Mouse (Mus musculus) thymus, adult 2 months (tissue): ENCODE measurements around the gene Gtf2a1l. TPM values are rescaled to one million over a fixed set of nuclear protein-coding genes. Genes with fewer than 3 reads are reported as not detected.

Experiments
- DNase-seq: peaks from one replicate; pipeline ENCODE4 v3.0.0; 2021
- H3K27ac ChIP-seq: fragments of 200-500 bp; 2 replicates; pipeline ENCODE4 v1.5.1; 2012; ENCODE audit warnings: low read length, control low read depth; ENCODE audit not compliant: control insufficient read depth, insufficient read depth
- H3K27me3 ChIP-seq: fragments of 200-500 bp; 2 replicates; pipeline ENCODE4 v1.6.1; 2012; ENCODE audit warnings: mild to moderate bottlenecking, low read length, moderate library complexity, mixed read lengths; ENCODE audit not compliant: control insufficient read depth, insufficient read depth
- H3K36me3 ChIP-seq: fragments of 200-500 bp; 2 replicates; pipeline ENCODE4 v1.6.1; 2012; ENCODE audit warnings: mild to moderate bottlenecking, low read length, moderate library complexity; ENCODE audit not compliant: control insufficient read depth, insufficient read depth
- H3K4me1 ChIP-seq: fragments of 200-500 bp; replicated peaks from 2 replicates; pipeline ENCODE4 v1.6.1; 2012; ENCODE audit warnings: low read length; ENCODE audit not compliant: control insufficient read depth, insufficient read depth
- H3K4me3 ChIP-seq: fragments of 200-500 bp; 2 replicates; pipeline ENCODE4 v1.5.1; 2012; ENCODE audit warnings: mild to moderate bottlenecking, low read length, control low read depth, moderate library complexity; ENCODE audit not compliant: control insufficient read depth, insufficient read depth
- CTCF ChIP-seq: fragments of 200-500 bp; IDR thresholded peaks from 2 replicates; pipeline ENCODE4 v1.5.1; 2012; ENCODE audit warnings: mild to moderate bottlenecking, control low read depth, low read length, moderate library complexity, borderline replicate concordance; ENCODE audit not compliant: control insufficient read depth, poor library complexity, insufficient read depth; ENCODE audit errors: extremely low read depth
- POLR2A ChIP-seq: fragments of 200-500 bp; IDR thresholded peaks from 2 replicates; pipeline ENCODE4 v1.6.1; 2012; ENCODE audit warnings: mild to moderate bottlenecking, low read length, control low read depth, moderate library complexity; ENCODE audit not compliant: control insufficient read depth, poor library complexity, insufficient read depth; ENCODE audit errors: extremely low read depth
- WGBS: fragments of 180-500 bp; shearing (Covaris S2); methylation state at CpG from one replicate; pipeline ENCODE4 v1.1.7; 2018; 5-methylcytosine and 5-hydroxymethylcytosine counted together
- polyA plus RNA-seq: library from polyadenylated mRNA; depleted of rRNA; stranded (reverse); fragments of >200 nt; gene quantifications from 2 replicates; pipeline ENCODE4 v1.2.3, GENCODE M21; 2012

The Gtf2a1l gene
- polyA plus RNA-seq, 1 experiment, result 0.12 TPM

GRCm38 (mm10) chr17:88652010-88652409 lies 16.4 kb upstream of the Gtf2a1l start:
- 9% methylated on average over 9 of the region's 9 CpGs for WGBS
- Histone ChIP-seq H3K4me3 (no peak overlapping the region), H3K4me1 (no peaks in the 10 kb centered on the region), H3K27ac (no peak overlapping the region), H3K36me3 (no peaks in the 10 kb centered on the region), H3K27me3 (no peaks in the 10 kb centered on the region)
- TF ChIP-seq POLR2A (no peak), CTCF (peak; percentile 26; the same call in 1 of the 2 replicates)
- peak; percentile 62 for DNase-seq

- Histone ChIP-seq H3K36me3 (no peaks in the 10 kb centered on the region), H3K27ac (no peak overlapping the region), H3K27me3 (no peaks in the 10 kb centered on the region), H3K4me1 (no peaks in the 10 kb centered on the region), H3K4me3 (no peak overlapping the region)
- peak; percentile 80 for DNase-seq
- 24% methylated on average over 21 of the region's 21 CpGs for WGBS
- peak; percentile 94 for TF ChIP-seq CTCF
- TF ChIP-seq POLR2A, result no peak
Observed at GRCm38 (mm10) chr17:88652702-88653374, 15.6 kb upstream of the Gtf2a1l start.

DNA sequence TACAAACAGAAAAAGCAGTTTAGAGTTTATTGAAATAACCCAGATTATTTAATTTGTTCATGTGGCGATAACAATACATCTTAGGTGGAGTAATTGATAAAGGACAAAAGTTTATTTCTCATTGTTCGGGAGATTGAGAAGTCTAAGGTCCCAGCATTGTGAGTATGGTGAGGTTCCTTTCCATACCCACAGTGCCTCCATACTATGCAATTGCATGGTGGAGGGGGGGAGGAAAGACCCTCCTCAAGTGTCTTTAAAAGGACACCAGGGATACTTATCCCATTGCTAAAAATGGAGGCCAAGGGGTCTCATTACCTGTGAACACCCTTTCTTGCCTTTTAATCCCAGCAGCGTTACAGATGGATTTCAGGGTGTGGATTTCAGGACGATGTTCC lies 15.1 kb upstream of the Gtf2a1l start:
- Histone ChIP-seq H3K36me3 (no peaks in the 10 kb centered on the region), H3K4me1 (no peaks in the 10 kb centered on the region), H3K27me3 (no peaks in the 10 kb centered on the region), H3K27ac (no peak overlapping the region), H3K4me3 (no peak overlapping the region)
- no peak for DNase-seq
- 91% methylated on average over 4 of the region's 4 CpGs for WGBS
- TF ChIP-seq CTCF, result no peak
- TF ChIP-seq POLR2A, result no peak

- Histone ChIP-seq H3K36me3 (no peaks in the 10 kb centered on the region), H3K4me3 (no peak overlapping the region), H3K4me1 (no peaks in the 10 kb centered on the region), H3K27ac (no peak overlapping the region), H3K27me3 (no peaks in the 10 kb centered on the region)
- DNase-seq, result no peak
- WGBS, result 81% methylated on average over 6 of the region's 6 CpGs
- TF ChIP-seq CTCF (no peak), POLR2A (no peak)
Observed at GRCm38 (mm10) chr17:88658510-88658909, 9.9 kb upstream of the Gtf2a1l start.

DNA sequence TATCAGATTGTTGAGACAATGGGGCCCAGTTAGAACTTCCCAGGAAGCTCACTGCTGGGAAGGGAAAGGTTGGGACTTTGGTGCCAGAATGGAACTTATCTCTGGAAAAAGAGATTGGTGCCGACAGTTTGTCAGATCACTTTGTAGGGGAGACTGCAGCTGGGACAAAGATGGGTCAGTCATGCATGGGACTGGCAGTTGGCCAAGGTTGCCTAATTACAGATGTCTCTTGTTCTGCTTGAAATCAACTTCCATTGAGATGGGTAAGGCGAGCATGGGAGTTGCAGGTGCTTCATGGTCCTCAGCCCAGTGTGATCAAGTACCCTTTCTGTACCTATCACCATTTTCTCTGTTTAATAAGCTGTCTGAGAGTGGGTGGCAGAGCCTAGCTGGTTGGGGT lies 2.4 kb upstream of the Gtf2a1l start:
- Histone ChIP-seq H3K4me3 (no peak overlapping the region), H3K36me3 (no peaks in the 10 kb centered on the region), H3K27ac (no peak overlapping the region), H3K4me1 (peaks cover 10% of the 10 kb centered on the region), H3K27me3 (no peaks in the 10 kb centered on the region)
- TF ChIP-seq POLR2A, result no peak
- TF ChIP-seq CTCF, result no peak
- no peak for DNase-seq
- whole genome bisulfite sequencing, result 90% methylated on average over 2 of the region's 2 CpGs

- TF ChIP-seq CTCF, result no peak
- TF ChIP-seq POLR2A, result no peak
- no peaks in the 10 kb centered on the region for H3K36me3 ChIP-seq
- H3K4me1 ChIP-seq, result peaks cover 5% of the 10 kb centered on the region
- WGBS, result 91% methylated on average over 2 of the region's 2 CpGs
- DNase-seq, result no peak
- H3K27me3 ChIP-seq, result no peaks in the 10 kb centered on the region
- no peak overlapping the region for H3K27ac ChIP-seq
- no peak overlapping the region for H3K4me3 ChIP-seq
Observed at GRCm38 (mm10) chr17:88669921-88670320, 1.5 kb downstream of the Gtf2a1l start.

- no peak for DNase-seq
- TF ChIP-seq CTCF (no peak), POLR2A (no peak)
- 81% methylated on average over 4 of the region's 4 CpGs for WGBS
- Histone ChIP-seq H3K4me3 (no peak overlapping the region), H3K27me3 (no peaks in the 10 kb centered on the region), H3K27ac (no peak overlapping the region), H3K36me3 (no peaks in the 10 kb centered on the region), H3K4me1 (peaks cover 5% of the 10 kb centered on the region)
Observed at GRCm38 (mm10) chr17:88670800-88671199, 2.3 kb downstream of the Gtf2a1l start.
